Mouse (Mus musculus) thymus, postnatal 10 days (tissue): ENCODE data around the gene Mknk2.
"Not testable (repeated sequence)": the region's sequence is repeated elsewhere in the genome, so short reads cannot be mapped to it uniquely, and the experiment has no call there.

Source experiments
- DNase-seq, 2 experiments: peaks; one replicate each; pipeline ENCODE4 v3.0.0; 2021; ENCODE audit warnings: low spot score in 2 of 2

The Mknk2 gene

DNA sequence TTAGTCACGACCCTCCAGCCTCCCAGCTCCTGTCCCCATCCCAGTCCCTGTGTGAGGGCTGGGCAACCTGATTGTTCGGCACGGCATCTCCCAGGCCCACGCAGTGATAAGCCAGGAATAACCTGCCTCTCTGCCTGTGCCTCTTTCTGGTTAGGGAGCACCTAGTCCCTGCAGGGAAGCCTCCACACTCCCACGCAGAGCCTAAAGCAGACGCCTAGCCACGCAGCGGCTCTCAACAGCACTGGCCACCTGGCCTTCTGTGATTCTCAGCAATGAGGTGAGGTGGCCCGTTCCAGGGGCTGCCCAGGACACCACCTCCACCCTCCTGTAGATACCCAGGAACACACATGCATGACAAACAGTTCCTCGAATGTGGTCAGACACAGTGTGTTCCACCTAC lies 27.5 kb downstream of the Mknk2 start:
- DNase-seq, result no peak

- not testable (repeated sequence) for DNase-seq
Observed at GRCm38 (mm10) chr10:80649910-80650309, 28.0 kb downstream of the Mknk2 start.

DNA sequence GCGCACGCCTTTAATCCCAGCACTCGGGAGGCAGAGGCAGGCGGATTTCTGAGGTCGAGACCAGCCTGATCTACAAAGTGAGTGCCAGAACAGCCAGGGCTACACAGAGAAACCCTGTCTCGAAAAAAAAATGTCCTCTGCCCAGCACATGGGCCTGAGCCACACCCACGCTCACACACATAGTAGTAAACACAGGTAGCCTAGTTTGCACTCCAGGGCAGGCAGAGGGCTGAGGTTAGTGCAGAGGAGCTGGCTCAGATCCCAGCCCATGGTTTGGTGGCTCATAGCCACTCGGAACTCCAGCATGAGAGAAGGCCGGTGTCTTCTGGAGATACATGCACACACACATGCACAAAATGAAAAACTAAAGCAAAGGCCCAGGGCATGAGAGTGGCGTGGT lies 31.0 kb downstream of the Mknk2 start:
- DNase-seq, result no peak

- DNase-seq, result no peak
Observed at GRCm38 (mm10) chr10:80635345-80635744, 42.6 kb downstream of the Mknk2 start.

DNA sequence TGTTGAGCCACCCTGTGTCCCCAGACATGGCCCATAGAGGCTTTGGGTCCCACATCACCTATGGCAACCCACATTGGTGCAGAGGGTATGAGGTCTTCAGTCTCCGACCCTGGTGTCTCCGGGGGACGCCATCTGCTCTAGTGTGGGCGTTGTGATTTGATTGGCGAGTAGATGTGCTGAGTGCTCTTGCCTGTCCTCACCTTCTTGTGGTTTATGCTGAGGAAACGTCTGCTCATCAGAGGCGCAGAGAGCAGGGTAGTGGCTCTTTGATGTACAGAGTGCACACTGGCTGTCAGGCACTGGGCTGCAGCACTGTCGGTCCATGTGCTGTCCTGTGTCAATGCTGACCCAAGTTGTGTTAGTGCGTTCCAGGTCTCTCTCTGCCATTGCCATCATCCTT lies 49.0 kb downstream of the Mknk2 start:
- no peak for DNase-seq

- no peak for DNase-seq
Observed at GRCm38 (mm10) chr10:80627685-80628084, 50.2 kb downstream of the Mknk2 start.

- no peak for DNase-seq
Observed at GRCm38 (mm10) chr10:80625764-80626163, 52.1 kb downstream of the Mknk2 start.

DNA sequence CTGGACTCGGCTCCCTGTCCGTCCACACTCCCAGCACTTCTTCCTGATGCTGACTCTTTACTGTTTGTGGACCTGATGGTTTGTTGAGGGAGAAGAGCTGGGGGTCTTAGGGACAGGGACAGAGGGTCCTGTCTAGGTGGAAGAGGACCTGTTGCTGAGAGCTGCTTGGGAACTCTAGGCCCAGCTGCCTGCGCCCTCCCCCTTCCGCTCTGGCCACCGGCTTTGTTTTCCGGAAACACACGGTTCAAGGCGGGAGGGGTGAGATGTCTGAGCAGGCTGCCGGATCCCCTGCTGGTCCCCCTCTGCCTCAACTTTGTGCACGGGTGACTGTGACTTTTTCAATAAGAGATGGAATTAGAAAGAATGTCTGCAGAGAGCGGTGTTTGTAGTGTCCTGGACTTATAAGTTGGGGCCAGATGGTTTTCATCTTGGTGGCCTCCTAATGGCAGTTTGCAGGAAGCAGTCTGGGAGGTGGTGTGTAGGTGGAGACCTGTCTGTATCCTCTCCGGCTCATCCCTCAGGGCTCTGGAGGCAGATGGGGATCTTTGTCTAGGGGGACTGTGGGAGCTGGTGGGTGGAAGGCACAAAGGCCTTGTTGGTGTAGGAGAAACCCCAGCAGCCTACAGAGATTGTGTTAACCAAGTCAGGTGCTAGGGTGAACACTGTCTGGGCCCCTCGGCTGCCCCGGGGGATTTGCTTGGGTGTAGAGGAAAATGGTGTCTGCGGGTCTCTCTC lies 54.3 kb downstream of the Mknk2 start:
- DNase-seq, result peak; percentile 79 to 80

DNA sequence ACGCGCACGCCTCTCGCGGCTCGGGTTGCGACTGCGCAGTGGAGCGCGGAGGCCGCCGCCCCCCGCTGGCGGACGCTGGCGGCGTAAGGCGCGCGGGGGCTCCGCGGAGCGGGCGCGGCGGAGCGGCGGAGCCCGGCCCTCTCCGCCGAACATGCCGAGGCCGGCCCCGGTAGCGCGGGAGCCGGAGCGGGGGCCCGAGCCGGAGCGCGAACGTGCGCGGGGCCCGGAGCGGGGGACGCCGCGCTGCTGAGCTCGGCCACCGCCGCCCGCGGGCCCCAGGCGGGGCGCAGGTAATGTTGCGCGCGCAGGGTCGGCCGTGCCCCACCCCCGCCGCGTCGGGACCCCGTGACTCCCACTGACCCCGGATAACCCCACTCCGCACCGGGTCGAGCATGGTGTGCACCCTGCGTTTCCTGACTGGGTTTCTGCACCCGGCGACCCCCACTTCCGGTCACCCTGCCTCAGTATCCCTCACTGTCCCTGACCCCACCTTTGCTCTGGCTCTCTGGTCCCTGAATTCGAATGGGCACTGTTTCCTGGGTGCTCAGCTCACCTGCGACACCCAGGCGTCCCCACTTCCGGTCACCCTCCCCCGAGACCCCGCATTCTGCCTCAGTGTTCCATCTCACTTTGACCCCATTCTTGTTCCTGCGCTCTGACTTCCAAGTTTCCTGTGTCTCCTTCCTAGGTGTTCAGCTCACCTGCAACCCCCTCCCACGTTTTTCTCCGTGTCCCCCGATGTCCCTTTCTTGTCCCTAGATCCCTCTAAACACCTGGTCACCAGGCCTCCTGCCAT lies 55.1 kb downstream of the Mknk2 start, which contains the start of gene Csnk1g2:
Gene Csnk1g2, plus strand, starts transcription at position 178 of the 796 bp plus-strand sequence.
- DNase-seq, result peak; percentile 80 to 82

DNA sequence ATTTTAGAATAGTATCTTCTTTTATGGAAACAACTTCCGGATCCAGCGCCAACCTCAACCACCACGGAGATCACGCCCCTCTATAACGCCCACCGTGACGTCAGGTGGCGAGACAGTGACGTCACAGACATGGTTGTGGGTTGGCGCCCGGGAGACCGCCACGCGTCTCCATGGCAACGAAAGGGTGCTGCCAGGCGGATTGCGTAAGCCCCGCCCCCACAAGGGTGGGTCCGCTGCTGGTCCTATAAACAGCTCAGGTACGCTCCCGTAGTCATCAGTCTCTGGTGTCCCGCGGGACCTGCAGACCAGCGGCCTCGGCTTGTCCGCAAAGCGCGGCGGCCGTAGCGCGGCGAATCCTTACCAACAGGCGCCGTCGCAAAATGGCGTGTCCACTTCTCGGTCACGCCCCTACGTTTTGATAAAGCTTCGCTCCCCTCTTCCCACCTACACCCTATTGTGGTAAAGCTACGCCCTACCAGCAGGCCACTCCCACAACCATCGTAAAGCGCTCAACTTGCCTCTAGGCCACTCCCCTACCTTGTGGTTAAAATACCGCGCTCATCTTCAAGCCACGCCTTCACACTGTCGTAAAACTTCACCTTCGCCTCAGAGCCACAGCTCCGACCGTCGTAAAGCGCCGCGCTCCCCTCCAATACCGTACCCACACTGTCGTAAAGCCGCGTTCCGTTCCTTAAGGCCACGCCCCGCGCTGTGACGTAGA lies 55.8 kb downstream of the Mknk2 start:
- DNase-seq, result peak; percentile 98 to 99

GRCm38 (mm10) chr10:80621690-80621939 lies 56.3 kb downstream of the Mknk2 start:
- no peak for DNase-seq

DNA sequence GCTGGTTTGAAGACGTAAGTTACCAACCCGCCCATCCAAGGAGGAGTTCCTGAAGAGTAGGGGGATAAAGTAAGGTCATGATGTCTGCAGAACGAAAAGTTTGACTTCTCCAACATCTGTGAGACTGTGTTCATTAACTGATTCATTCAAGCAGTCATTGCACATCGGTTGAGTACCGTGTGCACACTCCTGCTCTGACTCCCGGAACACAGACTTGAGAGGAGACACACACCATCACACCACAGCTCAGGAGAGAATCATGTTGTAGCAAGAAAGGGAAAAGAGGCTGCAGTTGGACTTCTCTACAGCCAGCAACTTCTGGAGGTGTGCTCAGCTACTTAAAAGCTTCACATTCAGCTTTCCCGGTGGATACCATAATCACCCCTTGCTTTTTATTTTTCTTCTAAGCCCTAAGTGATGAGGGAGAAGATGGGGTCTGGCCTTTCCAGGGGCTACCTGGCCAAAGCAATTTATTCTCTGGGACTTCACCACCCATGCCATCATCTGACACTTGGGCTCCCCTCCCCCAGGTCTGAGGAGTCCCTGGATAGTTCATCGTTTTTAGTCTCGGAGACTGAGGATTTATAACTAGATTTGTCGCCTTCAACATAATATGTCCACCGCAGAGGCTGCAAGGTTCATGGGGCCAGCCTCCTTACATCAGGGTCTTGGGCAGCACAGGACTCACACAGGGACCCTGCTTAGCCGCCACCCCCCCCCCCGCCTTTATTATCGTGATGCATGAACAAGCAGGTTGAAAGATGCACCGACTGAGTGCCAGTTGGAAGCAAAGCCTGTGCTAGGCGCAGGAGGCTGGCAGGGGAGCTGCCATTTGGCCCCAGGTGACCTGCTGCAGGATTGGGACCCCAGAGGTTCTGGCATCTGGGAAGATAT lies 56.9 kb downstream of the Mknk2 start:
- no peak for DNase-seq

DNA sequence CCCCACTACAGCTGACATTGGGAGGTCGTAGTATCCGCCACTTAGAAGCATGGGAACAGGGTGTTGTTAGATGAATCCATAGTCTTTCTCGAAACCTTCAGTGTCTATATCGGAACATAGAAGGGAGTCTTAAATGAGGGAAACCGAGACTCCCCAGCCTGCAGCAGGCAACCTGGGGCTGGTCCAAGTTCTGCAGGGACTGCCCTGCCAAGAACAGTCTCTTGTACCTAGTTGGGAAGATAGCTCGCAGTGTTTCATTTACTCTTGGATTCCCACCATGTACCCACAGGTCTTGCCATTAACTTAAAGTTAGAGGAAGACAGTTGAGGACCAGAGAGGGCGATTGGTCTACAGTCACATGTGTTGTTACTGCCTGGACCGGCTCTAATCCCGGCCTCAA lies 57.5 kb downstream of the Mknk2 start:
- DNase-seq, result no peak

- DNase-seq, result no peak
Observed at GRCm38 (mm10) chr10:80619465-80620244, 58.3 kb downstream of the Mknk2 start.

- DNase-seq, result peak; percentile 74 to 80
Observed at GRCm38 (mm10) chr10:80618181-80618580, 59.7 kb downstream of the Mknk2 start.
